Mouse (Mus musculus) hindbrain, embryonic 13.5 days (tissue): ENCODE results near the gene Zhx3. TPM values are rescaled to one million over a fixed set of nuclear protein-coding genes. Genes with fewer than 3 reads are reported as not detected.

Experiments used
- ATAC-seq: fragments of 200-750 bp; cut with Nextera tagmentation; 2 replicates; pipeline ENCODE4 v1.8.0; 2017; ENCODE audit warnings: moderate TSS enrichment; ENCODE audit not compliant: low FRiP score
- H3K27ac ChIP-seq: fragments of 300-500 bp; sonication (generic); 2 replicates; pipeline ENCODE4 v1.5.1; 2015; ENCODE audit warnings: inconsistent platforms, mild to moderate bottlenecking, moderate library complexity
- H3K27me3 ChIP-seq: fragments of 300-500 bp; sonication (generic); 2 replicates; pipeline ENCODE4 v1.6.1; 2015; ENCODE audit warnings: mild to moderate bottlenecking, inconsistent platforms
- H3K36me3 ChIP-seq: fragments of 300-500 bp; sonication (generic); 2 replicates; pipeline ENCODE4 v1.6.1; 2015; ENCODE audit warnings: mild to moderate bottlenecking, inconsistent platforms
- H3K4me1 ChIP-seq: fragments of 300-500 bp; sonication (generic); replicated peaks from 2 replicates; pipeline ENCODE4 v1.6.1; 2015; ENCODE audit warnings: inconsistent platforms
- H3K4me2 ChIP-seq: fragments of 300-500 bp; sonication (generic); 2 replicates; pipeline ENCODE4 v1.6.1; 2015; ENCODE audit warnings: inconsistent platforms, mild to moderate bottlenecking, moderate library complexity
- H3K4me3 ChIP-seq: fragments of 300-500 bp; sonication (generic); 2 replicates; pipeline ENCODE4 v1.5.1; 2015; ENCODE audit warnings: mild to moderate bottlenecking, inconsistent platforms
- H3K9ac ChIP-seq: fragments of 300-500 bp; sonication (generic); 2 replicates; pipeline ENCODE4 v1.6.1; 2015; ENCODE audit warnings: mild to moderate bottlenecking, inconsistent platforms
- H3K9me3 ChIP-seq: fragments of 300-500 bp; sonication (generic); 2 replicates; pipeline ENCODE4 v1.6.1; 2016; ENCODE audit warnings: inconsistent platforms
- WGBS: fragments of 180-500 bp; shearing (Covaris S2); methylation state at CpG from one replicate; pipeline ENCODE4 v1.1.7; 2015; 5-methylcytosine and 5-hydroxymethylcytosine counted together
- polyA plus RNA-seq: library from polyadenylated mRNA; unstranded; fragments of >200 nt; fragmentation: Nextera tagmentation; extraction: Ambion mirVana; gene quantifications from 2 replicates; pipeline ENCODE4 v1.2.1, GENCODE M21; 2015

Gene Zhx3
- 16.2 and 16.9 TPM in 2 replicates for polyA plus RNA-seq

- Histone ChIP-seq H3K36me3 (no peaks in the 10 kb centered on the region), H3K27ac (peak within 1 kb of the TSS; percentile 99), H3K9ac (peak within 1 kb of the TSS; percentile 98), H3K9me3 (peaks cover 5% of the 10 kb centered on the region; the same call in 1 of the 2 replicates), H3K4me2 (peak within 1 kb of the TSS; percentile 77), H3K27me3 (no peaks in the 10 kb centered on the region), H3K4me1 (peaks cover 19% of the 10 kb centered on the region), H3K4me3 (peak within 1 kb of the TSS; percentile 87)
- peak; percentile 98 for ATAC-seq
- WGBS = 1% methylated on average over 45 of the region's 48 CpGs
These were observed at the start of gene Zhx3 for GRCm38 (mm10) chr2:160872890-160873382. Gene Zhx3 (minus strand): TSS chr2:160872998.

- no peak overlapping the region for H3K4me3 ChIP-seq
- peaks cover 4% of the 10 kb centered on the region; the same call in 1 of the 2 replicates for H3K9me3 ChIP-seq
- H3K36me3 ChIP-seq = no peaks in the 10 kb centered on the region
- no peak for ATAC-seq
- H3K9ac ChIP-seq = no peak overlapping the region
- no peak overlapping the region for H3K4me2 ChIP-seq
- H3K4me1 ChIP-seq = peaks cover 18% of the 10 kb centered on the region; the same call in 1 of the 2 replicates
- H3K27ac ChIP-seq = no peak overlapping the region
- H3K27me3 ChIP-seq = peaks cover 12% of the 10 kb centered on the region; the same call in 1 of the 2 replicates
- 78% methylated on average over 6 of the region's 7 CpGs for WGBS
These were observed 48.5 kb upstream of the Zhx3 start for GRCm38 (mm10) chr2:160921285-160921684.

- Histone ChIP-seq H3K36me3 (no peaks in the 10 kb centered on the region), H3K27me3 (peaks cover 36% of the 10 kb centered on the region), H3K27ac (no peak overlapping the region), H3K9me3 (peaks cover 4% of the 10 kb centered on the region; the same call in 1 of the 2 replicates), H3K4me2 (no peak overlapping the region), H3K4me1 (peaks cover 15% of the 10 kb centered on the region; the same call in 1 of the 2 replicates), H3K9ac (no peak overlapping the region), H3K4me3 (no peak overlapping the region)
- ATAC-seq = no peak
- WGBS = 75% methylated on average over 2 of the region's 2 CpGs
These were observed 46.1 kb upstream of the Zhx3 start for GRCm38 (mm10) chr2:160918930-160919215.

GRCm38 (mm10) chr2:160918154-160918929 is 45.5 kb upstream of the Zhx3 start:
- peaks cover 4% of the 10 kb centered on the region; the same call in 1 of the 2 replicates for H3K9me3 ChIP-seq
- WGBS = 45% methylated on average over 8 of the region's 8 CpGs
- no peak for ATAC-seq
- peaks cover 15% of the 10 kb centered on the region; the same call in 1 of the 2 replicates for H3K4me1 ChIP-seq
- no peak overlapping the region for H3K9ac ChIP-seq
- no peak overlapping the region for H3K27ac ChIP-seq
- H3K27me3 ChIP-seq = peaks cover 40% of the 10 kb centered on the region
- no peak overlapping the region for H3K4me2 ChIP-seq
- H3K36me3 ChIP-seq = no peaks in the 10 kb centered on the region
- H3K4me3 ChIP-seq = no peak overlapping the region

- H3K9me3 ChIP-seq = peaks cover 3% of the 10 kb centered on the region; the same call in 1 of the 2 replicates
- peaks cover 51% of the 10 kb centered on the region for H3K27me3 ChIP-seq
- H3K4me2 ChIP-seq = no peak overlapping the region
- no peak overlapping the region for H3K27ac ChIP-seq
- H3K4me1 ChIP-seq = peaks cover 16% of the 10 kb centered on the region
- no peaks in the 10 kb centered on the region for H3K36me3 ChIP-seq
- no peak overlapping the region for H3K9ac ChIP-seq
- no peak for ATAC-seq
- no peak overlapping the region for H3K4me3 ChIP-seq
- WGBS = 99% methylated on average over 3 of the region's 3 CpGs
These were observed 44.5 kb upstream of the Zhx3 start for GRCm38 (mm10) chr2:160917313-160917712.

- WGBS = 56% methylated on average over 8 of the region's 8 CpGs
- Histone ChIP-seq H3K4me1 (peaks cover 22% of the 10 kb centered on the region), H3K4me3 (no peak overlapping the region), H3K27ac (no peak overlapping the region), H3K4me2 (no peak overlapping the region), H3K36me3 (no peaks in the 10 kb centered on the region), H3K9ac (no peak overlapping the region), H3K27me3 (peaks cover 57% of the 10 kb centered on the region), H3K9me3 (no peaks in the 10 kb centered on the region)
- ATAC-seq = no peak
These were observed 43.9 kb upstream of the Zhx3 start for GRCm38 (mm10) chr2:160916714-160917113.

- Histone ChIP-seq H3K4me3 (no peak overlapping the region), H3K27me3 (peaks cover 64% of the 10 kb centered on the region), H3K4me1 (peaks cover 27% of the 10 kb centered on the region), H3K9ac (no peak overlapping the region), H3K36me3 (no peaks in the 10 kb centered on the region), H3K9me3 (no peaks in the 10 kb centered on the region), H3K27ac (no peak overlapping the region), H3K4me2 (no peak overlapping the region)
- WGBS = 79% methylated on average over 13 of the region's 13 CpGs
- no peak for ATAC-seq
These were observed 43.2 kb upstream of the Zhx3 start for GRCm38 (mm10) chr2:160915821-160916610.

- H3K4me2 ChIP-seq = no peak overlapping the region
- no peak overlapping the region for H3K4me3 ChIP-seq
- no peak overlapping the region for H3K27ac ChIP-seq
- no peak overlapping the region for H3K9ac ChIP-seq
- no peaks in the 10 kb centered on the region for H3K36me3 ChIP-seq
- no peaks in the 10 kb centered on the region for H3K9me3 ChIP-seq
- no peak for ATAC-seq
- 88% methylated on average over 9 of the region's 9 CpGs for WGBS
- H3K4me1 ChIP-seq = peaks cover 27% of the 10 kb centered on the region
- peaks cover 77% of the 10 kb centered on the region for H3K27me3 ChIP-seq
These were observed 41.9 kb upstream of the Zhx3 start for GRCm38 (mm10) chr2:160914656-160915055.

- Histone ChIP-seq H3K9ac (peak within 1 kb of the TSS; percentile 59), H3K4me3 (peak within 1 kb of the TSS; percentile 42), H3K36me3 (no peaks in the 10 kb centered on the region), H3K27ac (no peak within 1 kb of the TSS), H3K9me3 (no peaks in the 10 kb centered on the region), H3K27me3 (peaks cover 94% of the 10 kb centered on the region), H3K4me1 (peaks cover 20% of the 10 kb centered on the region), H3K4me2 (peak within 1 kb of the TSS; percentile 75)
- 0 out of 2 replicates have a peak, but pooled peaks have one; percentile 29 for ATAC-seq
- under 1% methylated on average over 45 of the region's 46 CpGs for WGBS
These were observed 39.5 kb upstream of the Zhx3 start, which contains the start of gene Emilin3 for GRCm38 (mm10) chr2:160912231-160912671. Gene Emilin3 (minus strand): TSS chr2:160912328.

- peak overlapping the region; percentile 42 for H3K4me3 ChIP-seq
- H3K9me3 ChIP-seq = no peaks in the 10 kb centered on the region
- WGBS = 2% methylated on average over 58 of the region's 64 CpGs
- H3K4me2 ChIP-seq = peak overlapping the region; percentile 75
- ATAC-seq = peak; percentile 58; the same call in 1 of the 2 replicates
- no peak overlapping the region for H3K27ac ChIP-seq
- H3K36me3 ChIP-seq = no peaks in the 10 kb centered on the region
- peaks cover 93% of the 10 kb centered on the region for H3K27me3 ChIP-seq
- H3K9ac ChIP-seq = peak overlapping the region; percentile 59
- H3K4me1 ChIP-seq = peaks cover 15% of the 10 kb centered on the region
These were observed 38.9 kb upstream of the Zhx3 start for GRCm38 (mm10) chr2:160911558-160912201.

GRCm38 (mm10) chr2:160910633-160911032 is 37.8 kb upstream of the Zhx3 start:
- Histone ChIP-seq H3K27me3 (peaks cover 83% of the 10 kb centered on the region), H3K4me1 (peaks cover 12% of the 10 kb centered on the region), H3K36me3 (no peaks in the 10 kb centered on the region), H3K27ac (no peak overlapping the region), H3K4me2 (no peak overlapping the region), H3K4me3 (no peak overlapping the region), H3K9ac (no peak overlapping the region), H3K9me3 (no peaks in the 10 kb centered on the region)
- WGBS = 94% methylated on average over 5 of the region's 5 CpGs
- no peak for ATAC-seq

- WGBS = 61% methylated on average over 18 of the region's 18 CpGs
- Histone ChIP-seq H3K9me3 (no peaks in the 10 kb centered on the region), H3K36me3 (no peaks in the 10 kb centered on the region), H3K27me3 (peaks cover 63% of the 10 kb centered on the region), H3K9ac (no peak overlapping the region), H3K27ac (no peak overlapping the region), H3K4me3 (no peak overlapping the region), H3K4me1 (peaks cover 12% of the 10 kb centered on the region), H3K4me2 (no peak overlapping the region)
- no peak for ATAC-seq
These were observed 35.8 kb upstream of the Zhx3 start for GRCm38 (mm10) chr2:160908607-160909006.
